Mouse (Mus musculus): ENCODE data around the gene Glb1l2. TPM values are rescaled to one million over a fixed set of nuclear protein-coding genes. Genes with fewer than 3 reads are reported as not detected.

The Glb1l2 gene
- polyA plus RNA-seq, 1 experiment from 2014 or later = 46.1 TPM

DNA sequence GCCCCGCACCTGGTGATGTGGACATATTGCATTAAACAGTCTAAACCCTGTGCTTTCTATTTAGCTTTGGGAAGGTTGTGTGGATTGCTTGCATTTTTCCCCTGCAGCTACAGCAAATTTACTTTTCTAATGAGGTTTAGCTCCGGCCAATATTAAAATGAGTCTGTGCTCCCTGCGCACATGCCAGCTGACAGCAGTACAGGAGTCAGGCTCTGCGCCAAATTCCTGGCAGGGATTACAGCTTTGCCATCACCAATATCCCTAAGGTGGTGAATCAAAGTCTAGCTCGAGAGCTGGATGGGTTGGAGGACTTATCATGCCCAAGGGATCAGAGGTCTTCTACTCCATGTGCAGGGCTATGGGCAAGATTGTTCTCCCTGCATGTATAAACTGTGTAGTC, 69.2 kb downstream of the Glb1l2 start:
- no peak overlapping the region for H3K27ac ChIP-seq (ENCODE audit: low read length)
- no peaks in the 10 kb centered on the region for H3K36me3 ChIP-seq (ENCODE audit: insufficient read depth, low read length)
- H3K4me3 ChIP-seq (ENCODE audit: low read length) = no peak overlapping the region
- H3K4me1 ChIP-seq (ENCODE audit: insufficient read depth, low read length) = peaks cover 4% of the 10 kb centered on the region
- 71% methylated on average over 5 of the region's 5 CpGs for WGBS
- ATAC-seq (ENCODE audit: low FRiP score, low TSS enrichment) = no peak
- no peaks in the 10 kb centered on the region for H3K9me3 ChIP-seq (ENCODE audit: low read length)
- no peak overlapping the region for H3K4me2 ChIP-seq (replicated peaks; ENCODE audit: low read depth, low read length)
- no peak overlapping the region for H3K9ac ChIP-seq (replicated peaks; ENCODE audit: low read length)
- peaks cover 40% of the 10 kb centered on the region for H3K27me3 ChIP-seq (ENCODE audit: insufficient read depth, low read length)

DNA sequence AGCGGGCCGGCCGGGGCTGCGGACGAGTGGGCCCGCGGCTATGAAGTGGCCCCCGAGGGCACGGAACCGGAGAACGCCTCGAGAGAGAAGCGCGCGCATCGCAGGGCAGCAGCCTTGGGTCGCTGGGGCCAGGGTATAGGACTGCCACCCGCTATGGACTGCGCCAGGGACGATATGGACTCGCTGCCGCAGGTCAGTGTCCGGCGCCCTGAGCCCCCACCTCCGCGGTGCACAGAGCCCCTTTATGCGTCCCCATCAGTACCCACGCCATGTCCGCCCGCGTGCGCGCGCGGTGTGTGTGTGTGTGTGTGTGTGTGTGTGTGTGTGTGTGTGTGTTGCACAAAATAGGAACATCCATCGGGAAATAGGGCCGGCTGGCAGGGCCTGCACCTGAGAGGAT, 72.3 kb downstream of the Glb1l2 start:
- peak; percentile 72; the same call in 1 of the 2 replicates for ATAC-seq (ENCODE audit: low FRiP score, low TSS enrichment)
- Histone ChIP-seq H3K36me3 (ENCODE audit: insufficient read depth, low read length) (no peaks in the 10 kb centered on the region), H3K27ac (ENCODE audit: low read length) (no peak overlapping the region), H3K4me1 (ENCODE audit: insufficient read depth, low read length) (peaks cover 4% of the 10 kb centered on the region), H3K9me3 (ENCODE audit: low read length) (no peaks in the 10 kb centered on the region), H3K4me2 (replicated peaks; ENCODE audit: low read depth, low read length) (peak overlapping the region; percentile 91), H3K27me3 (ENCODE audit: insufficient read depth, low read length) (peaks cover 46% of the 10 kb centered on the region), H3K9ac (replicated peaks; ENCODE audit: low read length) (0 out of 2 replicates have a peak overlapping the region, but pooled peaks have one; percentile 44), H3K4me3 (ENCODE audit: low read length) (peak overlapping the region; percentile 52)
- under 1% methylated on average over 37 of the region's 37 CpGs for WGBS

DNA sequence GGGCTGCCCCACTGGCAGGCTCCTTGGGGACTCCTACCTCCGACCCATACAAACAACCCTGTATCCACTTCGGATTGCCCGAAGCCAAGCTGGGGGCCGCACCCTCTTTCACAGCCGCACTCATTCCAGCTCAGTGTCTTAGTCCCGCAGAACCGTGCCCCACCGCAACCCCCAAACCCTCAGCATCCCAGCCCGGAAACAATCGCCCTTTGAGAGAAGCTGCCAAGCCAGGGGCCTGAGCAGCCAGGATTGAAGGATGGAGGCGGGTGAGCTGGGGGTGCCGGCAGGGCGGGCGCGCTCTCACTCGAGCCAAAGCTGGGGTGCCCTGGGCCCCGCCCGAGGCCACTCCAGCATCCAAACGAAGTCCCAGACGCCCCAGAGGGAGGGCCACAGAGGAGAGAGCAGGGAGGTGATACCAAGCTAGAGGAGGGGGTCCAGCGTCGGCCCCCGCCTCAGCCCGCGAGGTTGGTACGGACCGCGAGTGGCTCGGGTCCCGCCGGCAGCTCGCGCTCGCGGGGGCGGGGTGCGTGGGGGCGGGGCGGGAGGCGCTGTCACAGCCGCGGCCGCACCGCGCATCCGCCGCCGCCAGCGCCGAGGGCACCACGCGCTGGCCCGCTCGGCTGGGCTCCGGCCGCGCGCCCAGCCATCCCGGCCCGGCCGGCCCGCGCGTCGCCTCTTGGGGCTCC, 72.9 kb downstream of the Glb1l2 start, which contains the start of gene B3gat1:
B3gat1 (plus strand) TSS at position 523 of the 686 bp plus-strand sequence.
- peak; percentile 82; the same call in 1 of the 2 replicates for ATAC-seq (ENCODE audit: low FRiP score, low TSS enrichment)
- Histone ChIP-seq H3K4me3 (ENCODE audit: low read length) (peak within 1 kb of the TSS; percentile 52), H3K36me3 (ENCODE audit: insufficient read depth, low read length) (no peaks in the 10 kb centered on the region), H3K9me3 (ENCODE audit: low read length) (no peaks in the 10 kb centered on the region), H3K9ac (replicated peaks; ENCODE audit: low read length) (0 out of 2 replicates have a peak within 1 kb of the TSS, but pooled peaks have one; percentile 44), H3K27ac (ENCODE audit: low read length) (no peak within 1 kb of the TSS), H3K27me3 (ENCODE audit: insufficient read depth, low read length) (peaks cover 46% of the 10 kb centered on the region), H3K4me2 (replicated peaks; ENCODE audit: low read depth, low read length) (peak within 1 kb of the TSS; percentile 91), H3K4me1 (ENCODE audit: insufficient read depth, low read length) (peaks cover 4% of the 10 kb centered on the region)
- WGBS = 1% methylated on average over 60 of the region's 65 CpGs

DNA sequence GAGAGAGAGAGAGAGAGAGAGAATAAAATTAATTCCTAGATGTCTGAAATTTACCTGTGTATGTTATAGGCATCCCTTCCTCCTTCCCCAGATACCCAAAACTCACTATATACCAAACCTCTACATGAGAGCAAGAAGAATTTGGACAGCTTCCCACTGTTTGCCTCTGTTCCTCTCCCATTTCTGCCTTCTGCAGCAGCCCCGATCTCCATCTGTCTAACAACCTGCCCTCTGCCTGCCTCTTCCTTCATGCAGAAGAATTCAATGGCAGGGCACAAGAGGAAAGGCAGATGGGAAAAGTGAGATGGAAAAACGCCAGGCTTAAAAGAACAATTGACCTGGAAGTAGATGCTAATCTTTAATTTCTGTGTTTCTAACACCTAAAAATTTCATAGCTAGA, 77.7 kb downstream of the Glb1l2 start:
- ATAC-seq (ENCODE audit: low FRiP score, low TSS enrichment) = no peak
- WGBS = 83% methylated on average over 2 of the region's 2 CpGs
- H3K4me1 ChIP-seq (ENCODE audit: insufficient read depth, low read length) = peaks cover 4% of the 10 kb centered on the region
- H3K4me2 ChIP-seq (replicated peaks; ENCODE audit: low read depth, low read length) = no peak overlapping the region
- no peak overlapping the region for H3K9ac ChIP-seq (replicated peaks; ENCODE audit: low read length)
- no peak overlapping the region for H3K27ac ChIP-seq (ENCODE audit: low read length)
- no peak overlapping the region for H3K4me3 ChIP-seq (ENCODE audit: low read length)
- H3K27me3 ChIP-seq (ENCODE audit: insufficient read depth, low read length) = peaks cover 20% of the 10 kb centered on the region
- H3K36me3 ChIP-seq (ENCODE audit: insufficient read depth, low read length) = no peaks in the 10 kb centered on the region
- H3K9me3 ChIP-seq (ENCODE audit: low read length) = no peaks in the 10 kb centered on the region

DNA sequence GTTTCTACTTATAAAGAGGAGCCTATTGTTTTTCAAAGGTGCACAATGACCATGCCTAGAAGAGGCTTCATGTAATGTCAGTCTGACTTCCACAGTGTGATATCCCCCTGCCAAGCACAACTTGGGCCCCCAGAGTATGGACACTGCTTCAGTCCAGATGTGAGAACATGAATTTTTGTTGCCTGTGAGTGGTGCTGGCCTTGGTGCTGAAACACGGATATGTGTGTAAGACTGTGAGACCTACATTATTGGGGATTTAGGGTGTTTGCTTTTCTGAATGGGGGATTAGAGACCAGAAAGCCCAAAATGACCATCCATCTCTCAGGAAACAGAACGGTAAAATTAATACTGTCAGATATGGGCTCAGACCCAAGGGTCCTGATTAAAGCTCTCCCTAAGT, 78.8 kb downstream of the Glb1l2 start:
- no peaks in the 10 kb centered on the region for H3K4me1 ChIP-seq (ENCODE audit: insufficient read depth, low read length)
- no peak overlapping the region for H3K9ac ChIP-seq (replicated peaks; ENCODE audit: low read length)
- no peak for ATAC-seq (ENCODE audit: low FRiP score, low TSS enrichment)
- H3K4me3 ChIP-seq (ENCODE audit: low read length) = no peak overlapping the region
- no peak overlapping the region for H3K27ac ChIP-seq (ENCODE audit: low read length)
- no peak overlapping the region for H3K4me2 ChIP-seq (replicated peaks; ENCODE audit: low read depth, low read length)
- H3K36me3 ChIP-seq (ENCODE audit: insufficient read depth, low read length) = no peaks in the 10 kb centered on the region
- 57% methylated on average over 2 of the region's 2 CpGs for WGBS
- H3K9me3 ChIP-seq (ENCODE audit: low read length) = no peaks in the 10 kb centered on the region
- H3K27me3 ChIP-seq (ENCODE audit: insufficient read depth, low read length) = peaks cover 9% of the 10 kb centered on the region

DNA sequence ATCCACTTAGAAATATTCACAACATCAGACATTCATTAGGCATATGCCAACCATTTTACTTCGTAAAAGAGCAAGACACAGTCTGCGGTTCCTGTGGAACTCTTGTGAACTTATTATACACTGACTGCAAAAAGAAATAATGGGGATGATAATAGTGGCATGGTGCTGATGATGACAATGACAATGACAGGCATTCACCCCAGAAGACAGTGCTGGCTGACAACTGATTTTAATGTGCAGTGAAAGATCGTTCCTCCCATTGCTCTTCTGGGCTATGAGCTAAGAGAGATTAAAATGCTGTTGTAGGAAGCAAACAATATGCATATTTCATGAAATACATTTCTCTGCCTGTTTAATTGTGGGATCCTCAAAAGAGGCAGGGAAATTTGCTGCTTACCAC, 80.6 kb downstream of the Glb1l2 start:
- H3K36me3 ChIP-seq (ENCODE audit: insufficient read depth, low read length) = no peaks in the 10 kb centered on the region
- 88% methylated on average over 3 of the region's 3 CpGs for WGBS

DNA sequence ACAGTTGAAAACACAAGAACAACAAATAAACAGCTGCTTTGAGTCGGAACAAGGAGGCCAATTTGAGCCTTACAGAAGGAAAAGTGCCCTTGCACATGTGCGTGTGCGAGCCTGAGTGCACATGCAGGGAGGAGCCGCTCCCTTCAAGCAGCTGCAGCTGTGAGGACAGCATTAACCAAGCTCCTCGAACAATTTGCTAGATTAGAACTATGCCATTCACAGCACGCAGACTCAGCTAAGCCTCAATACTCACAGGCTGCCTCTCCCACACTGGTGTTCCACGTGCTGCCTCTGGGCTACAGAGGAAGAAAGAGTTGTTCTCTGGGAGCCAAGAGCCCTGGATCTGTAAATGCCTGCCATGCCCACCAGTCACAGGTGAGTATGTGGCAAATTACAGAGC, 84.5 kb downstream of the Glb1l2 start:
- WGBS = 55% methylated on average over 7 of the region's 7 CpGs
- Histone ChIP-seq H3K4me3 (ENCODE audit: low read length) (no peak overlapping the region), H3K27me3 (ENCODE audit: insufficient read depth, low read length) (no peaks in the 10 kb centered on the region), H3K36me3 (ENCODE audit: insufficient read depth, low read length) (no peaks in the 10 kb centered on the region), H3K4me2 (replicated peaks; ENCODE audit: low read depth, low read length) (no peak overlapping the region), H3K9ac (replicated peaks; ENCODE audit: low read length) (no peak overlapping the region), H3K9me3 (ENCODE audit: low read length) (no peaks in the 10 kb centered on the region), H3K27ac (ENCODE audit: low read length) (no peak overlapping the region), H3K4me1 (ENCODE audit: insufficient read depth, low read length) (no peaks in the 10 kb centered on the region)
- no peak for ATAC-seq (ENCODE audit: low FRiP score, low TSS enrichment)

More for the DNA sequence above, 80.6 kb downstream of the Glb1l2 start:
- no peak overlapping the region for H3K4me2 ChIP-seq (replicated peaks; ENCODE audit: low read depth, low read length)
- H3K4me1 ChIP-seq (ENCODE audit: insufficient read depth, low read length) = no peaks in the 10 kb centered on the region
- no peak overlapping the region for H3K9ac ChIP-seq (replicated peaks; ENCODE audit: low read length)
- H3K27ac ChIP-seq (ENCODE audit: low read length) = no peak overlapping the region
- H3K27me3 ChIP-seq (ENCODE audit: insufficient read depth, low read length) = no peaks in the 10 kb centered on the region
- H3K9me3 ChIP-seq (ENCODE audit: low read length) = no peaks in the 10 kb centered on the region
- H3K4me3 ChIP-seq (ENCODE audit: low read length) = no peak overlapping the region
- ATAC-seq (ENCODE audit: low FRiP score, low TSS enrichment) = no peak

DNA sequence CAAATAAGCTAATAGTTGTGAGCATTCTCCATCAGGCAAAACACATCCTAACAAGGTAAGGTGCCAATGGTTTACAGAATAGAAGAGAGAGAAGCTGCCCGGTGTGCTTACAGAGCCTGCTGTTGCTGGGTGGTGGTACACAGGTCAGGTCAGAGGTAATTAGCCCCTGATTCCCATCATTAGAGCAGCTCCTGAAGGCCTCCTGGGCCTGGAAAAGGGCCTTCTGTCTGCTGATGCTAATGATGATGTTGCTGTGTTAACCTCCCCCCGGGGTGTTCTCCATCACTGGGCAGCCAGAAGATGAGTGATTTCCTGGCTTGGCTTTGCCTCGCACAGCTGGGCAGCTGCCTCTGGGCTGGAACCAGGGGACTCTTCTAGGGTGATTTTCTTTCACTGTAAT, 87.9 kb downstream of the Glb1l2 start:
- no peaks in the 10 kb centered on the region for H3K27me3 ChIP-seq (ENCODE audit: insufficient read depth, low read length)
- no peak overlapping the region for H3K4me3 ChIP-seq (ENCODE audit: low read length)
- no peak overlapping the region for H3K4me2 ChIP-seq (replicated peaks; ENCODE audit: low read depth, low read length)
- no peaks in the 10 kb centered on the region for H3K36me3 ChIP-seq (ENCODE audit: insufficient read depth, low read length)
- H3K9me3 ChIP-seq (ENCODE audit: low read length) = no peaks in the 10 kb centered on the region
- WGBS = 43% methylated on average over 3 of the region's 3 CpGs
- ATAC-seq (ENCODE audit: low FRiP score, low TSS enrichment) = no peak
- no peaks in the 10 kb centered on the region for H3K4me1 ChIP-seq (ENCODE audit: insufficient read depth, low read length)
- H3K27ac ChIP-seq (ENCODE audit: low read length) = no peak overlapping the region
- no peak overlapping the region for H3K9ac ChIP-seq (replicated peaks; ENCODE audit: low read length)
